Mouse (Mus musculus) adrenal gland, postnatal 0 days (tissue): ENCODE data around the gene Il12rb2. TPM values are rescaled to one million over a fixed set of nuclear protein-coding genes. Genes with fewer than 3 reads are reported as not detected.

Experiments used
- polyA plus RNA-seq: library from polyadenylated mRNA; unstranded; fragments of >200 nt; fragmentation: Nextera tagmentation; extraction: Ambion mirVana; gene quantifications from 2 replicates; pipeline ENCODE4 v1.2.1, GENCODE M21; 2015

The Il12rb2 gene
- polyA plus RNA-seq, result 0.10 and 0.11 TPM in 2 replicates

DNA sequence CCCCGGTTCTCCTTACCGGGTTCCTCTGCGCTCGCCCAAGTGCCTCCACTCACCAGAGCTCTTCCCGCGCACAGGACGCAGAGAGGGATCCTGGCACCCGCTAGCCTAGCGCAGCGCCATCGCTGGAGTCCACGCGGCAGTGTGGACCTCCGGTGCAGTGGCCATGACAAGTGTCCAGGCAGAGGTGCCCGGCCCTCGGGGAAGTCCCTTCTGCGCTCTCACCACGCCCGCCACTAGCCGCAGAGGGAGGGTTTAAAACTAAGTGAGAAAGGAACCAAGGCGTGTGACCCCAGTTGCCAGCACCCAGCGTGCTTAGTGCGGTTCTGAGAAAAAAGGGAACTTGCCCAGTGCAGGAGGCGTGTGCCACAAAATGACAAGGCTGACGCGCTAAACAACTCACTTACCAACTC lies at the start of gene Il12rb2:
TSS of gene Il12rb2 (minus strand) at position 207 of the 410 bp plus-strand sequence.

Other genes starting within 250 kb of the Il12rb2 start
- 276 and 294 TPM in 2 replicates for gene Serbp1, start 138.0 kb downstream of the Il12rb2 start, polyA plus RNA-seq
- gene Il23r, start 115.7 kb upstream of the Il12rb2 start, polyA plus RNA-seq, result 0.39 and 0.44 TPM in 2 replicates
- gene Tacstd2, start 159.6 kb upstream of the Il12rb2 start, polyA plus RNA-seq, result 0.69 and 2.3 TPM in 2 replicates